Mouse (Mus musculus) kidney, adult 9 months (tissue): ENCODE data around the gene Hormad2.

Experiments
- DNase-seq: peaks from one replicate; pipeline ENCODE4 v3.0.0; 2022

Hormad2 gene

GRCm38 (mm10) chr11:4336693-4337283 lies 104.1 kb downstream of the Hormad2 start:
- DNase-seq = no peak

DNA sequence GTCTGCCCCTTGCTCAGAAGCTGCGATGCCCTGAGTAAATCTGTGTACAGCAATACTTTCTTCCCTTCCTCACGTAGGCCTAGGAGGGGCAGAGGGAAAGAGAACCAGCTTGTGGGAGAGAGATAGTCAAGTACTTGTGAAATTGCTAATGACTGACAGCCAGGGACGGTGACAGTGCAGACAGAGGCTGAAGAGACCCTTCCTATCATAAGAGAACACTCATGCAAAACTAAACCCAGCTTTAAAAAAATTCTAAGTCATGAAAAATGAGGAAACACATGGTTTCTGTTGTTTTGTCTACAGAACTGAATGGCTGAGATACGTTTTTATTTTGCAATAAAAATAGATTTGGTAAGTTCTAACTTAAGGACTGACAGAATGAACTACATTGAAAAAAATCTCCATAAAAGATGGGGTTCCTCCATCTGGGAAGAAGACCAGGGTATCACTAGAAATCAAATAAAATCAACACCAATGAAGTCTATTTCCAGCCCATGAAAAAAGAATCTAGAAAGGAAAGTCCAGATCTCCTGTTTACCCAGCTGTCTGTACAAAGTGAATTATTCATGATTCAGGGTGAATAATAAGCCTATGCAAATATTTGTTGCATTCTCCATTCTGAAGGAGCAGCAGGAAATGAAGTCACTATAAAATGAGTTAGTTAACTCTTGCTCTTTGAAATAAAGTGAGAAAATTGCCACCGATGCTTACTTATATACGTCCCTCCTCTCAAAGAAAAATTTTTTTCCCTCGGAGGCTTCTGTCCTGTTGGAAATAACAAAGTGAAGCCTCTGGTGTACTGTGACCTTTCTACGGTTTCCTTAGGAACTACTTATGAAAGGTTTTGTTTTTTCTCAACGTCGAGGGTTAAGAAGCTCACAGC lies 104.9 kb downstream of the Hormad2 start:
- DNase-seq = no peak

DNA sequence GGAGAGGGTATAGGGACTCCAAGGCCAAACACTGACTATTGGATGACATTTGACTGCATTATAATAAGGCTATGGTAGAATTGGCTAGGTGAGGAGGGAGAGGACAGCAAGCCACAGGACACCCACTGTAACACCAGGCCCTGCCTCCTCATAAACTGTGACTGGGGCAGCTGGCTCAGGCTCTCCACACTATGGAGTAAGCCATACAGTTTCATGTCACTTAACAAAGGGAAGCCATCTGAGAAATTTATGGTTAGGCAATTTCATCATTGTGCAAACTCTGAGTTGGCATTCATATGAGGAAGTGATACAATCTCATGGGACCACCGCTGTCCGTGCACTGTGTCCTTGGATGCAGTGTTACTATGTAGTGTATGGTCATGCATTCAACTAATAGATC lies 107.9 kb downstream of the Hormad2 start:
- no peak for DNase-seq

DNA sequence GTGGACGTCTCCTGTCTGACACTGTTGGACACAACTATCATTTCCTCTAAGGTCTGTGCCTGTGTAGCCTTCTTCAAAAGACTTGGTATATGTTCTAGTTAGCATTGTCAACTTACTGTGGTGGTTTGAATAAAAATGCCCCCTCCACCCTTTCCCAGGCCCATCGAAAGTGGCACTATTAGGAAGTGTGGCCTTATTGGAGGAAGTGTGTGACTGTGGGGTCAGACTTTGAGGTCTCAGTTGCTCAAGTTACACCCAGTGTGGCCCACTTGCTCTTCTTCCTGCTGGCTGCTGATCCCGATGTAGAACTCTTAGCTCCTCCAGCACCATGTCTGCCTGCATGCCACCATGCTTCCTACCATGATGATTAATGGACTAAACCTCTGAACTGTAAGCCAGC lies 112.7 kb downstream of the Hormad2 start:
- DNase-seq = no peak

DNA sequence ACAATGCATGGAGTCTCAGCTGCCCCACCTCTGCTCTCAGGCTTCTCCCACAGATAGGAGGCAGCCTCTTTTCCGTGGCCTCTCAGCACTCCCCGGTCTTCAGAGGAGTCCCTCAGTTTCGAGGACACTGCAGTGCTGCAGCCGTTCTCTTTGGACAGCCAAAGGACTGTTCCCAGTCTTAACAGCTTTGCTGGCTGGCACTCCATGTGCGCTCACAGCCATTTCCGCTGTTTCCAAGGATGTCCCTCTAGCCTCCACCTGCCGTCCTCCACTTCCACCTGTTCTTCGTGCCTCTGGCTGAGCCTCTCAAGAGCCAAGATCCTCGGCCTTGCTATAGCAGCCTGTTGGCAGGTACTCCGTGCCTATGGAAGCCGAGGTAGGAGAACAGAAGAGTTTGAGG lies 117.4 kb downstream of the Hormad2 start:
- DNase-seq = no peak

DNA sequence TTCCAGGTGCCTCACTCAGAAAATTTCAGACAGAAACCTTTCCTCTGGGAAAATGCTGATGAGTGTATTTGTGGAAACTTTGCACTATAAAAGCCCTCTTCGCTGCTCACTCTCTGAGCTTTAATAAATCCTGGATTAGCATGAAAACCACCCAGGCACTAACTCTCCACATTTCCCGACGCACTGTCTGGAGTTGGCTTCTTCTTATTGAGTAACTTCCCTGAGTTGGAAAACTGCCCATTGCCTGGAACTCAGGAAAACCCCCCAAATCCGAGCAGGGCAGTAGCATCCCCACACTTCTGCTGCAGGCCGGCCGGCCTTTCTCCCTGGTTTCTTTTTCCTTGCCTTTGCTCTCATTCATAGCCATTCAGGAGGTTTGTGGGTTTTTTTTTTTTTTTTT lies 118.0 kb downstream of the Hormad2 start:
- DNase-seq = no peak

DNA sequence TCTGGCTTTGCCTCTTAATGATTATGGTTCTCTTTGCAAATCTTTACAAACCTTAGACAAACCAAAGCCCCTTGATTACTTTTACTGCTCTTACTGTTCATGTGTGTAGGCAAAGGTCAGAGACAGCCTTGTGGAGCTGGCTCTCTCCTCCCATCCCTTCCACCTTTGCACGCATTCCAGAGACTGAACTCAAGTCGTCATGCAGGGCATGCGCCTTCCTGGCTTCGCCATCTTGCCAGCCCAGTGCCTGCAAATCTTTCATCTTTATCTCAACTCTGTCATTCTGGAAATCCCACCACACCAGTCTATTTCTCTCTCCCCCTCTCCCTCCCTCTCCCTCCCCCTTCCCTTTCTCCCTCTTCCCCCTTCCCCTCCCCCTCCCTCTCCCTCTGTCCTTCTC lies 120.0 kb downstream of the Hormad2 start:
- DNase-seq = no peak

DNA sequence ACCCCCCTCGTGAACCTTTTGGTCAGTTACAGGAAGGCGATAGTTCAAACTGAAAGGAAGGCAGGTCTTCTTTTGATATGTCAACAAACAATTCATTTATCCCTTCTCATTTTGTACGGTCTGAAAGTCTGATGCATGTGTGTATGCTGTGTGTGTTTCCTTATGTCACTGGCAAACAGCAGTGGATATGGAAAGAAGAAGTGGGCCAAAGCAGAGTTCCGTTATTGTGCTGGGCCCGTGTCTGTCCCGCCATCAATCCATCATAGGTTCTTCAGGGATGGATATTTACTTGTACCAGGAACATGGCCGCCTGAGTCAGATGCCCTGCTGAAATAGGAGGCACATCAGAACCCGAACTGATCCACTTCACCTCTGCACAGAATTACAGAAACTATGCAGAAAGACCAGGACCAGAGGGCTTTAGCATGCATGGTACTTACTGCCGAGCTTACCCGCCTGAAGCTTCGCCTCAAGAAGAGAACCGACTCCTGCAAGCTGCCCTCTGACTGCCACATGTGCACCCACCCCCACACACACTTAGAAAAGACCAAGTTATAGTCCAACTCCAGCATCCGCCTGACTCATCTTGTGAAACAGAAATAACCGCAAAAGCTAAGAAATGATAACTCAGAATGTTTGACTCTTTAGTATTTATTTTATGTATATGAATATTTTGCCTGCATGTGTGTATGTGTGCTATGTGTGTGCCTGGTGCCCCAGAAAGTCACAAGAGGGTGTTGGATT lies 121.5 kb downstream of the Hormad2 start:
- no peak for DNase-seq

DNA sequence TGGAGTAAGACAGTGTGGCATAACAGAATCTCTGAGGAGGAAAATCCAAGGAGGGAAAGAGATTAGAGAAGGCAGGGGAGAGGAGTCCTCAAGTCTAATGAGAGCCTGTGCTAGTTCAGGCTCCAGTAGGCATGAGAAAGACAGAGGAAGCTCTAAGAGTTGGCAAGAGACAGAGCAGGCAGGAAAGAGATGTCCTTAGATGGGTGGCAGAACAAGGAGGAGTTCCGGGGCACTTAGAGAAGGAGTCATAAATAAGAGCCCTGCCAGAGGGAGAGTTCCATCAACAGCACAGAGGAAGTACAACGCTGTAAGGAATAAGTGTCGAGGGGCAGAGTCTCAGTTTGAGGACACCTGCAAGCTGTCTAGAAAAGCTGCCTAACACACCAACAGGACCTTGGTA lies 122.9 kb downstream of the Hormad2 start:
- no peak for DNase-seq

DNA sequence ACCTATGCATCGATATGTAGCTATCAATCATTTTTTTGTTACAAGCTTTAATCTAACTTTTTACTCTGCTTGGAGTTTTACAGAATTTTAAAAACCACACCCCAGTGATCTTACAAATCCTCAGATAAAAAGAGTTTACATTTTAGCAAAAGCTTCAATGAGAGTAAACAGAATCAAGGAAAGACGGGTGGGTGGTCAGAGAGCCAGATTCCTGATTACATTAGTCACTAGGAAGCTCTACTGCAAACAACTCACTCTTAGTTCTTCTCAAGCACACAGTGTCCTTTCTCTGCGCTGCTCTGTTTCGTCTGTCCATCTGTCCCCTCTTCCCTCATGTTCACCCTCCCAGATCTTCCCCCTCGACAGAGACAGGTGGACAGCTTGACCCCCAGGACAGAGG lies 123.6 kb downstream of the Hormad2 start:
- DNase-seq = no peak

DNA sequence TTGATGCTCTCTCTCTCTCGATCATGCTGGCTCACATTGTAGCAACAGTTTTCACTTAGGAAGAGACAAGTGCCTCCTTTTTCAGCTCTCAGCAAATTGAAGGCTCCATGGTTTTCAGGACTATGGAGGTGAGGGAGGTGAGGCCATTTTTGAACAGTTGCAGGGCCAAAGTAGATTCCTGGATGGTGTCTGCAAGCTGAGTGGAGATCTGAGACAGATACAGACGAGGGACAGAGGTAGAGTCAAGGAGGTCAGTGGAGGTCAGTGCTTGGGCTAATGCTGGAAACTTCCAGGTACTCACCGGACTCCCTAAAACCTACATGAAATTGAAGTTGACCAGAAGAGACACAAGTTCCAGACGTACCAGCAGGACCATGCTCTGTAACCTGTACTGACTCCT lies 128.7 kb downstream of the Hormad2 start:
- no peak for DNase-seq

- no peak for DNase-seq
These were observed 130.6 kb downstream of the Hormad2 start for GRCm38 (mm10) chr11:4310324-4310723.

- no peak for DNase-seq
These were observed 131.3 kb downstream of the Hormad2 start for GRCm38 (mm10) chr11:4309613-4310012.

GRCm38 (mm10) chr11:4308514-4309450 lies 132.1 kb downstream of the Hormad2 start:
- DNase-seq = no peak

DNA sequence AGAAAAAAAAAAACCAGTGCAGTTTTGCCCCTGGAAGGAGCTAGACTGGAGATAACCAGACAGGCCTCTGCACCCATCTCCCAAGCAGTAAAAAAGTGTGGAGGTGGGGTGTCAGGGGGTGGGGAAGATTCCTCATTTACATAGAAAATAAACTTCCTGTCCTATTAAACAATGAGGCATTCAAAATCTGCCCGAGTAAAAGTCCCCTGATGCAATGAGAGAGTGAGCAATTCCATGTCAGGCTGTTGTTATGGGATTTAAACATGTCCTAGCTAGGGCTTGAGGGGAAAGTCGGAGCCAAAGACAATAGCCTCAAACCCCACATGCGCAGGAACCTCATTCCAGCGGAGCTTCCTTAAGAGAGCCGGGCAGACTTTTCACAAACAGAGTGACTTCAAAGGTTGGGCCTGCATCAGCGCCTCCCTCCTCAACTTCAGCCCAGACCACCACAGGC lies 132.8 kb downstream of the Hormad2 start:
- no peak for DNase-seq

GRCm38 (mm10) chr11:4306086-4306485 lies 134.8 kb downstream of the Hormad2 start:
- no peak for DNase-seq

DNA sequence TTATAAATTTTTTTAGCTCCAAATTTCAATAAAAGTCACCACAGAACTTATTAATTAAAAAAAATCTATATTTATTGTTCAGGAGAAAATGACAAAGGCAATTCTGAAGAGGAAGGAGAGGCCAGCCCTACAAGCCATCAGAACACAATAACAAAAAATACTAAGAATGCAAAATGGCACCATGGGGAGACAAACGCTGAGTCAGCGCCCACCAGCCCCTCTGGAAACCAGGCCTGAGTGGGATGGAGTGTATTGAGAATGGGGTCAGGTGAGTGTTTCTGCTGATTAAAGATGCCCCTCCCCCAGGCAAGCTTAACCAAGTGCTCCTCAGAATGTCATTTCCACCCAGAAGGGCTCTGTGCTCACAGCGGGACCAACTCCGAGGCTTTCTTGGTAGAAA lies 135.8 kb downstream of the Hormad2 start:
- no peak for DNase-seq

DNA sequence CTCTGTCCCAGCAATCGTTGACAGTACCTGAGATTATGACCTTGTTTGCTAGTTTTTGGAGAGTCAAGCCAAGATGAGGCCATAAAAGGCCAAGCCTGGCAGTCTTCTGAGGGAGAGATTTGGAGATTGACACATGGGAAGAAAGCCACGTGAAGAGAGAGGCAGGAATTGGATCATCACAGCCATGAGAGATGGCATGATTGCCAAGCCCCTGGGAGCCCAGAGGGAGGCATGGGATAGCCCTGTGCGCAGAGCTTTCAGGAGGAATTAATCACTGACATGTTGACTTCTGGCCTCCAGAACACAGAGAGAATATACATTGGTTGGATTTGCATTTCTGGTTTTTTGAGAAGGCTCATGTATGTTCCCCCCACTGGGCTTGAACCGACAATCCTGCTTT lies 136.7 kb downstream of the Hormad2 start:
- DNase-seq = no peak

- no peak for DNase-seq
These were observed 137.9 kb downstream of the Hormad2 start for GRCm38 (mm10) chr11:4303033-4303432.

DNA sequence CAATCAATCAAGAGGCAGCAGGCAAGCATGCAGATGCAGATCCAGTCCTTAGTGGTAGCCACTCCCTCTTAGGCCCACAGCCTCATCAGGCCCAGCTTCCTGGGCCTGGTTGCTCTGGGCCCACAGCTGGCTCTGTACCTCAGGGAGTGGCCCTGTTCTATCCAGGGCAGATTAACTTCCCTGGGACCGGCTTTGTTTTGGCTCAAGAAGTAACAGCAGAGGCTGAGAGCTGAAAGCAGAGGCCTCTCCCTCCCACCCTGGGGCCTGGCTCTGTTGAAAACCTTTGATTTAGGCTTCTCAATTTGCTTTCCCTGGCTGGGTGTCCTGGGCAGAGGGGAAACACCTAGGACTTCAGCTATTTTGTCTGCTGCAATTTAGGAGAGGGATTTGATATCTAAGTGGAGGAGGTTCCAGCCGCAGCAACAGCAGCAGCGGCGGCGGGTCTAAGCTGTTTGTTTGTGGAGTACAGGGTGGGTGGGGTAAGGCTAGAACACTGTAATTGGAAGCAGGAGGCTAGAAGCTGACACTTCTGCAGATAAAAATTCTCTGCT lies 138.5 kb downstream of the Hormad2 start:
- DNase-seq = no peak

DNA sequence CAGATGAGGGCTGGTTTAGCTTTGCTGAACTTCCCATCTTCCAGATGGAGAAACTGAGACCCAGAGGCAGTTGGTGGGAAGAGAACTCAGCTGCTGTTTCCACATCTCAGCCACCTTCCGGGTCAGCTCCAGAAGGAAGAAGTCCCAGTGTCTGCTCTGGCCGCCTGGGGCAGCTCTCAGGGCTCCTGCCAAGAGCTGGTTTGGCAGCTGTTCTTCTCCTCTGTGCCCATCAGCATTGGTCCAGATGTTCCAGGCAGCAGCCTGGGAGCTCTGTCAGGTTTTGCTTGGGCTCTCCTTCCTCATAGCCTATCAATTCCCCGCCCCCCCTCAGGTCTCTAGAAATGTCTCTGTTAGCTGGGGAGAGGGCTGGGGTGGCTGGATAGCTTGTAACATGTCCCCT lies 140.2 kb downstream of the Hormad2 start:
- DNase-seq = no peak

GRCm38 (mm10) chr11:4299735-4300474 lies 141.0 kb downstream of the Hormad2 start:
- peak; percentile 37 for DNase-seq
